Mouse (Mus musculus) urinary bladder, adult 2 months (tissue): ENCODE data around the gene Tmem128. TPM values are rescaled to one million over a fixed set of nuclear protein-coding genes. Genes with fewer than 3 reads are reported as not detected.
A peak's percentile ranks its signal among the peaks of the same experiment; 100 is the strongest.

Experiments used
- DNase-seq: peaks from one replicate; pipeline ENCODE4 v3.0.0; 2022; ENCODE audit warnings: low spot score
- polyA plus RNA-seq: library from polyadenylated mRNA; depleted of rRNA; stranded (reverse); fragments of >200 nt; gene quantifications from 2 replicates; pipeline ENCODE4 v1.2.3, GENCODE M21; 2012; rRNA removed

Gene Tmem128
- polyA plus RNA-seq, 1 experiment = 56.6 TPM

- no peak for DNase-seq
These were observed 18.1 kb downstream of the Tmem128 start for GRCm38 (mm10) chr5:38277936-38278600.

- DNase-seq = no peak
These were observed 20.1 kb downstream of the Tmem128 start for GRCm38 (mm10) chr5:38280075-38280474.

- no peak for DNase-seq
These were observed 25.7 kb downstream of the Tmem128 start for GRCm38 (mm10) chr5:38285724-38286123.

GRCm38 (mm10) chr5:38288476-38288875, 28.5 kb downstream of the Tmem128 start:
- DNase-seq = no peak

- no peak for DNase-seq
These were observed 41.9 kb downstream of the Tmem128 start for GRCm38 (mm10) chr5:38301761-38302411.

- no peak for DNase-seq
These were observed 42.7 kb downstream of the Tmem128 start for GRCm38 (mm10) chr5:38302651-38303050.

- DNase-seq = no peak
These were observed 45.3 kb downstream of the Tmem128 start for GRCm38 (mm10) chr5:38305241-38305640.

GRCm38 (mm10) chr5:38307255-38308101, 47.5 kb downstream of the Tmem128 start:
- peak; percentile 79 for DNase-seq

- no peak for DNase-seq
These were observed 48.9 kb downstream of the Tmem128 start for GRCm38 (mm10) chr5:38308873-38309272.

- no peak for DNase-seq
These were observed 49.8 kb downstream of the Tmem128 start for GRCm38 (mm10) chr5:38309795-38310194.

Other genes starting within 250 kb of the Tmem128 start
- 25.0 and 28.7 TPM in 2 replicates for gene Stx18, start 221.4 kb upstream of the Tmem128 start, polyA plus RNA-seq
- 13.9 and 16.9 TPM in 2 replicates for gene Nsg1, start 100.3 kb upstream of the Tmem128 start, polyA plus RNA-seq
- 10.1 and 10.6 TPM in 2 replicates for gene Zbtb49, start 39.7 kb upstream of the Tmem128 start, polyA plus RNA-seq
- 25.1 and 28.0 TPM in 2 replicates for gene Lyar, start 39.7 kb upstream of the Tmem128 start, polyA plus RNA-seq
- 0.01 and 0.06 TPM in 2 replicates for gene Otop1, start 15.8 kb downstream of the Tmem128 start, polyA plus RNA-seq
- not detected in 2 replicates for gene Drd5, start 59.2 kb downstream of the Tmem128 start, polyA plus RNA-seq
- gene Slc2a9, start 243.0 kb downstream of the Tmem128 start, polyA plus RNA-seq = 3.3 and 3.7 TPM in 2 replicates